In genomic region chr14:58189948-58190347, GRCm38 (mm10) we compare ENCODE assay signal across 25 mouse cellular contexts.
A peak's percentile ranks its signal among the peaks of the same experiment; 100 is the strongest.
DNase-seq lines count a peak whose midpoint lies in the region; ATAC-seq and TF ChIP-seq lines count a peak whose summit lies in the region.
"Had no signal": no experiment of that assay in that cellular context is flagged by ENCODE, and none has a peak within 500 bp of the region (broad histone marks: within the 10 kb centered on the region; RNA-seq: fewer than 3 reads in every experiment).

No protein-coding gene starts in this region.

- no peak overlapping the region for H3K27ac ChIP-seq in heart, embryonic 12.5 days (ENCODE audit: poor library complexity, severe bottlenecking)
- no peak overlapping the region for H3K27ac ChIP-seq in lung, postnatal 0 days (ENCODE audit: low read length)
- H3K27ac ChIP-seq: embryonic facial prominence, embryonic 15.5 days; forebrain, embryonic 13.5 days; heart, embryonic 10.5 days; hindbrain, embryonic 12.5 days; hindbrain, postnatal 0 days; limb, embryonic 15.5 days; liver, embryonic 13.5 days; midbrain, embryonic 12.5 days; neural tube, embryonic 13.5 days had no signal

- ATAC-seq in heart, embryonic 12.5 days (ENCODE audit: insufficient number of reproducible peaks, low FRiP score), result no peak
- ATAC-seq in lung, postnatal 0 days, result peak; percentile 82
- ATAC-seq: forebrain, embryonic 13.5 days; hindbrain, postnatal 0 days had no signal

- TF ChIP-seq POLR2A in myocyte (IDR thresholded peaks at IDR 0.05; ENCODE audit: insufficient read length, low read depth), result no peak

- no peak for TF ChIP-seq EP300 in lung, postnatal 0 days (IDR thresholded peaks at IDR 0.05)

- no peaks in the 10 kb centered on the region for H3K36me3 ChIP-seq in heart, embryonic 12.5 days
- H3K36me3 ChIP-seq in lung, postnatal 0 days (ENCODE audit: insufficient read depth, low read length), result no peaks in the 10 kb centered on the region
- H3K36me3 ChIP-seq in myocyte (ENCODE audit: control insufficient read depth, insufficient read depth), result no peaks in the 10 kb centered on the region
- H3K36me3 ChIP-seq: embryonic facial prominence, embryonic 15.5 days; heart, embryonic 10.5 days; hindbrain, embryonic 12.5 days; limb, embryonic 15.5 days; liver, embryonic 13.5 days; midbrain, embryonic 12.5 days; neural tube, embryonic 13.5 days had no signal

- no peaks in the 10 kb centered on the region for H3K27me3 ChIP-seq in heart, embryonic 12.5 days (replicated peaks)
- H3K27me3 ChIP-seq in lung, postnatal 0 days (replicated peaks; ENCODE audit: insufficient read depth, low read length), result no peaks in the 10 kb centered on the region
- H3K27me3 ChIP-seq in myocyte (ENCODE audit: control insufficient read depth, insufficient read depth, insufficient read length), result no peaks in the 10 kb centered on the region
- H3K27me3 ChIP-seq: embryonic facial prominence, embryonic 15.5 days; forebrain, embryonic 13.5 days; hindbrain, embryonic 12.5 days; limb, embryonic 15.5 days; liver, embryonic 13.5 days; neural tube, embryonic 13.5 days had no signal

- H3K79me2 ChIP-seq in myocyte (ENCODE audit: control insufficient read depth, insufficient read depth), result no peaks in the 10 kb centered on the region

- no peaks in the 10 kb centered on the region; the same call in 1 of the 2 replicates for H3K9me3 ChIP-seq in heart, embryonic 12.5 days (replicated peaks)
- H3K9me3 ChIP-seq in lung, postnatal 0 days (ENCODE audit: low read length), result no peaks in the 10 kb centered on the region
- H3K9me3 ChIP-seq: embryonic facial prominence, embryonic 15.5 days; forebrain, embryonic 13.5 days; heart, embryonic 10.5 days; hindbrain, embryonic 12.5 days; limb, embryonic 15.5 days; liver, embryonic 13.5 days; midbrain, embryonic 12.5 days; neural tube, embryonic 13.5 days had no signal

- WGBS in heart, embryonic 12.5 days, result 85% methylated on average over 15 of the region's 15 CpGs
- WGBS in lung, postnatal 0 days, result 62% methylated on average over 15 of the region's 15 CpGs

- no peaks in the 10 kb centered on the region for H3K4me1 ChIP-seq in heart, embryonic 12.5 days (replicated peaks)
- no peaks in the 10 kb centered on the region for H3K4me1 ChIP-seq in lung, postnatal 0 days (ENCODE audit: insufficient read depth, low read depth, low read length)
- H3K4me1 ChIP-seq: embryonic facial prominence, embryonic 15.5 days; forebrain, embryonic 13.5 days; heart, embryonic 10.5 days; hindbrain, embryonic 12.5 days; limb, embryonic 15.5 days; liver, embryonic 13.5 days; midbrain, embryonic 12.5 days; neural tube, embryonic 13.5 days had no signal

- no peak overlapping the region for H3ac ChIP-seq in myocyte (ENCODE audit: control insufficient read depth, insufficient read length)

- H3K4me3 ChIP-seq in heart, embryonic 12.5 days, result no peak overlapping the region
- H3K4me3 ChIP-seq in lung, postnatal 0 days (ENCODE audit: low read depth, low read length), result no peak overlapping the region
- no peak overlapping the region for H3K4me3 ChIP-seq in myocyte
- H3K4me3 ChIP-seq: embryonic facial prominence, embryonic 15.5 days; forebrain, embryonic 13.5 days; heart, embryonic 10.5 days; hindbrain, embryonic 12.5 days; limb, embryonic 15.5 days; liver, embryonic 13.5 days; midbrain, embryonic 12.5 days; neural tube, embryonic 13.5 days had no signal

- H3K9ac ChIP-seq in heart, embryonic 12.5 days, result no peak overlapping the region
- no peak overlapping the region for H3K9ac ChIP-seq in lung, postnatal 0 days (replicated peaks; ENCODE audit: low read depth)
- H3K9ac ChIP-seq: embryonic facial prominence, embryonic 15.5 days; forebrain, embryonic 13.5 days; hindbrain, embryonic 12.5 days; limb, embryonic 15.5 days; liver, embryonic 13.5 days; midbrain, embryonic 12.5 days; neural tube, embryonic 13.5 days had no signal

- TF ChIP-seq CTCF in lung, postnatal 0 days (IDR thresholded peaks at IDR 0.05), result no peak

- peak; percentile 72 for DNase-seq in heart, adult 11 months
- DNase-seq in lung, postnatal 0 days (ENCODE audit: low spot score), result peak; percentile 13
- DNase-seq in lung, postnatal 25 days (ENCODE audit: low spot score), result no peak
- no peak for DNase-seq in gastrocnemius, postnatal 4 days (ENCODE audit: low spot score in 2 of 2)
- no peak for DNase-seq in cerebellum, adult 11-12 months
- DNase-seq: cerebellum, adult 18-20 months; cerebellum, postnatal 10 days; gastrocnemius, postnatal 10 days; heart, postnatal 36 days; kidney, adult 18-20 months; kidney, postnatal 25 days; liver, embryonic 13.5 days; lung, postnatal 10 days; thymus, adult 2 months; thymus, postnatal 36 days had no signal

- no peak overlapping the region for H3K4me2 ChIP-seq in heart, embryonic 12.5 days
- H3K4me2 ChIP-seq in lung, postnatal 0 days (replicated peaks; ENCODE audit: low read depth, low read length), result no peak overlapping the region
- H3K4me2 ChIP-seq in myocyte (ENCODE audit: low read depth), result peak overlapping the region; percentile 18
- H3K4me2 ChIP-seq: embryonic facial prominence, embryonic 15.5 days; forebrain, embryonic 13.5 days; hindbrain, embryonic 12.5 days; limb, embryonic 15.5 days; liver, embryonic 13.5 days; midbrain, embryonic 12.5 days; neural tube, embryonic 13.5 days had no signal

TF ChIP-seq in myocyte, 11 proteins besides CTCF, POLR2A, EP300 and RAD21:
- TF ChIP-seq POLR2AphosphoS2 (IDR thresholded peaks at IDR 0.05; ENCODE audit: insufficient read length, low read depth), result no peak
- TF ChIP-seq TCF3 (IDR thresholded peaks at IDR 0.05; ENCODE audit: insufficient read length, low read depth), result peak; percentile 87
- no peak for TF ChIP-seq MAX (IDR thresholded peaks at IDR 0.05; ENCODE audit: low read depth)
- no peak for TF ChIP-seq E2F4 (IDR thresholded peaks at IDR 0.05; ENCODE audit: insufficient read depth)
- TF ChIP-seq CEBPB (IDR thresholded peaks at IDR 0.05; ENCODE audit: insufficient read depth, poor library complexity, severe bottlenecking), result no peak
- peak; percentile 90 for TF ChIP-seq TCF12 (IDR thresholded peaks at IDR 0.05; ENCODE audit: insufficient read depth, poor library complexity, severe bottlenecking)
- no peak for TF ChIP-seq USF1 (IDR thresholded peaks at IDR 0.05; ENCODE audit: low read depth)
- TF ChIP-seq REST (IDR thresholded peaks at IDR 0.05; ENCODE audit: insufficient read depth, insufficient read length), result no peak
- peak; percentile 93 to 99 (median 94) for TF ChIP-seq MYOG (IDR thresholded peaks at IDR 0.05; ENCODE audit: control insufficient read depth in 1 of 3, insufficient read depth in 1 of 3, insufficient read length in 2 of 3, low read depth in 2 of 3)
- TF ChIP-seq MYOD1 (IDR thresholded peaks at IDR 0.05; ENCODE audit: control insufficient read depth in 1 of 3, insufficient read length in 2 of 3, low read depth in 2 of 3), result peak; percentile 24 to 98 (median 93)
- no peak for TF ChIP-seq SRF (IDR thresholded peaks at IDR 0.05; ENCODE audit: control insufficient read depth, insufficient read length, low read depth)
TF ChIP-seq in myocyte: peak in this region for 4.

Comparison
In these comparisons a context has a peak if more than half of its experiments do, and no peak if none do; other contexts are left out.
1. DNase-seq: peak in heart, adult 11 months (single experiment) and lung, postnatal 0 days (single experiment); none in lung, postnatal 25 days (single experiment), gastrocnemius, postnatal 4 days (0 of 2) and cerebellum, adult 11-12 months (single experiment).